Mouse (Mus musculus): ENCODE measurements around the gene Arrb1. TPM values are rescaled to one million over a fixed set of nuclear protein-coding genes. Genes with fewer than 3 reads are reported as not detected.

Gene Arrb1
- total RNA-seq, 2 experiments from 2014 or later, result 59.0 to 96.2 TPM

GRCm38 (mm10) chr7:99618264-99618663, 83.0 kb downstream of the Arrb1 start:
- peak; percentile 47; the same call in 1 of the 2 replicates for ATAC-seq (replicated peaks; ENCODE audit: low FRiP score, low TSS enrichment, poor library complexity, severe bottlenecking)

GRCm38 (mm10) chr7:99618860-99619259, 83.6 kb downstream of the Arrb1 start:
- no peak for ATAC-seq (replicated peaks; ENCODE audit: low FRiP score, low TSS enrichment, poor library complexity, severe bottlenecking)

DNA sequence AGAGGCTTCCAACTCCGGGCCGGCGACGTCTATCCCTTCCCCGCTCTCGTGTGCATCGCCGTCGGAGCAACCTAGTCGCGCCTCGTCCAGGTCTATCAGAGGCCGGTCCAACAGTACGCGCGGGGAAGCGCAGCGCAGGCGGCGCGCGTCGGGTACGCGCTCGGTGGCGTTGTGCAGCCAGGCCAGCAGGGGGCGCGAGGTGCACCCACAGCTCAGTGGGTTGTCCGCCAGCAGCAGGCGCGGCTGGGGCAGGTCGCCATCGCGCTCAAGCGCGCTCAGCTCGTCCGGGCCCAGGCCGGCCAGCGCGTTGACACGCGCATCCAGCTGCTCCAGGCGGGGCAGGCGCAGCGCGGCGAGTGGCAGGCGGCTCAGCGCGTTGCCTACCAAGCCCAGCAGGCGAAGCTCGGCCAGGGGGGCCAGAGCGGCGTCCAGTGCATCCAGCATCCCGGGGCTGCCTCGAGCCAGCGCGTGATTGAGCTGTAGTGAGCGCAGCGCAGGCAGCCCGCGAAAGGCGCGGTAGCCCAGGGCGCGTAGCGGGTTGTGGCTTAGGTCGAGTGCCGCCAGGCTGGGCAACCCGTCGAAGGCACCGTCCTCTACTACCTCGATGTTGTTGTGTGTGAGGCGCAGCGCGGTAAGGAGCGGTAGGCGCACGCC, 90.6 kb downstream of the Arrb1 start:
- peak; percentile 79 for ATAC-seq (replicated peaks; ENCODE audit: low FRiP score, low TSS enrichment, poor library complexity, severe bottlenecking)

- ATAC-seq (replicated peaks; ENCODE audit: low FRiP score, low TSS enrichment, poor library complexity, severe bottlenecking), result no peak
Measured at GRCm38 (mm10) chr7:99626376-99627270, 91.4 kb downstream of the Arrb1 start, which contains the start of gene Tpbgl. Gene Tpbgl (minus strand): TSS chr7:99627103.

DNA sequence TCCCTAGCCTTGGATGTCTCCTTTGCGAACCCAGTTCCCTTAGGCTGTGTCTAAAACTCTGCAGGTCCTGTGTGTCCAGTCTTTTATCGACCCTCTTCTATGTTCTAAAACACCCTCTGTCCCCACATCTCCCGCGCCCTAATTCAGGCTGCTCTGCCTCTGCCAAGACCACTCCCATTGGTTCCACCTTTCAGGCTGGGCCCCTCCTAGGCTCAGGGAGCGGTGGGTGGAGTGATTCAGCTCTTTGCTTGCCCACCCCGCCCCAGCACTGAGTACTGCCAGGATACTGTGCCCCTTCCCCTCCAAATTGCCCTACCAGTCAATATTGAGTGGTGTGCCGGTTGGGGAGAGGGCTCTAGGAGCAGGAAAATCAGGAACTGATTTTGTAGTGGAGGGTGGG, 92.1 kb downstream of the Arrb1 start:
- ATAC-seq (replicated peaks; ENCODE audit: low FRiP score, low TSS enrichment, poor library complexity, severe bottlenecking), result no peak

- 0 out of 2 replicates have a peak, but pooled peaks have one; percentile 41 for ATAC-seq (replicated peaks; ENCODE audit: low FRiP score, low TSS enrichment, poor library complexity, severe bottlenecking)
Measured at GRCm38 (mm10) chr7:99632286-99632685, 97.0 kb downstream of the Arrb1 start.

DNA sequence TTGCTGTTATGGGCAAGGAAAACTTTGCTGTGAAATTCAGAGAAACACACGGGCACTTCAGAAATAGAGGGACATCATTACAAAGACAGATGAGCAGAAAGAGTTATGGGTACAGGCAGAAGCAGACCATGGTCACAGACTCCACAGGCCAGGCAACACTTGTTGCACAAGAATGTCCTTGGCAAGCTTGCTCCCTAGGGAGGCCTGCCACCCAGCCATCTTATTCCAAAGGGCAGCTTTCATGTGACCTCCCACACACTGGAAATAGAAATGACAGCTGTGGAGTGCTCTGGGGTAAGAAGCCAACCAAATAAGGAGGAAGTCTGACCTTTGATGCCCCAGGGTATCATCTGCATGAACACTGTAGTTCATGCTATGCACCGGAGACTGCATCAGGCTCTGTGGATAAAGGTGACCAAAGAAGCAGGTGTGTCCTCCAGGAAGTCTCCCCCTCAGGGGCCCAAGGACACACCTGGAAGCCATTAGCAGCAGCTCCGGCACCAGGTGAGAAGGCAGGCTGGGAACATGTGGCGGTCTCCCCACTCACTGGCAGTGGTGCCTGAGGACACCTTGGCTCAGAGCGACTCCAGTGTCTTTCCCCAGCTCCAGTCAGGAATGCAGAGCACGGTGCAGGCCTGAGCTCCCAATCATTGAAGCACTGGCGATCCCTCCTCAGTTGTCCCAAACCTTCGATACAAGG, 98.8 kb downstream of the Arrb1 start:
- no peak for ATAC-seq (replicated peaks; ENCODE audit: low FRiP score, low TSS enrichment, poor library complexity, severe bottlenecking)

DNA sequence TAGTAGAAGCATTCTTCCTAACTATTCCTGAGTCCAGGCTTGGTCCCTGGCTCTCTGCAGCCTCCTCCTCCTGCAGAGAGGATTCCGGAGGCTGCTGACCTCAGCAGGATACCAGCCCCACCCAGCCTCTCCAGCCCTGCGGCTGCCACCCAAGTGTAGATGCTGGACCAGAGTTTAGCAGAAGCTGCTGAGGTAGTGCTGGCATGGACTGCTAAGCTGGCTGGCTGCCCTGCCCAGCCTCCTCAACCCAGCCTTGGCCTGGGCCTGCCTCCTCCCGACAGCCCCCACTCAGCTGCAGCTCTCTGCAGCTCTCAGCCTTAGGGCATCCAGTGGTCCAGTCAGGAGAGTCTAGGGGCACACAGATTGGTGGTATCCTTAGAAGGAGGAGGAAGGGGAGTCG, 106.0 kb downstream of the Arrb1 start:
- no peak for ATAC-seq (replicated peaks; ENCODE audit: low FRiP score, low TSS enrichment, poor library complexity, severe bottlenecking)

DNA sequence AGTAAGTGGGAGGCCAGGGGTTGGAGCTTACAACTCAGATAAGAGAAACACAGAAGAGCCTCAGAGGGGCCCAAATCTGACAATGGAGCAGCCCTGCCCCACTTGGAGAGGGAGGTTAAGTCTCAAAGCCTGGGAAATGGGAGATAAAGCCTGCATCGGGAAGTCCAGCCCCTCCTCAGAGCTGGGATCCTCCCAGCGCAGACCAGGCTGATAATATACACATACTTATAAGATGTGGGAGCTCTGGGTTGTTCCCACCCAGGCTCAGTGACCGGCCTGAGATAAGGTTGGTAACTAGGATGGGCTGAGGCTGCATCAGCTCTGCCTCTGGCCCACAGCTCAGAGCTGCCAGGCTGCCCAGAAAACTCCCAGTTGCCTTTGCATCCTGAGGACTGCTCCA, 106.8 kb downstream of the Arrb1 start:
- ATAC-seq (replicated peaks; ENCODE audit: low FRiP score, low TSS enrichment, poor library complexity, severe bottlenecking), result peak; percentile 30; the same call in 1 of the 2 replicates

DNA sequence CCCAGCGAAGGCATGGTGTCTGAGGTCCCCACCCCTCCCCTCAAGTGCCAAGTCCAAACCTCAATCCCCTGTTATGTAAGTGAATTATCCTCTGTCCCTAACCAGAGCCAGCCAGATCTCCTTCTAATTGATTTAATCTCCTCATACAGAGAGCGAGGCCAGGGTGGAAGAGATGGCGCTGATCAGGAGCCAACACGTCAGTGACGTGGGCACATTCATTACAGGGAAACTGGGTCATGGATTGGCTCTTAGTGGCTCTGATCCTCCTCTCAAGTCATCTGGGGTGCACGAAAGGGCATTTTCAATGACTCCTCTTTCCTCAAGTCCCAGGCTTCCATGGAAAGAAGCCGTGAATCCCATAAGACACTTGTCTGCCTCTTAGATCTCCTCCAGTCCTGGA, 109.4 kb downstream of the Arrb1 start:
- ATAC-seq (replicated peaks; ENCODE audit: low FRiP score, low TSS enrichment, poor library complexity, severe bottlenecking), result no peak

DNA sequence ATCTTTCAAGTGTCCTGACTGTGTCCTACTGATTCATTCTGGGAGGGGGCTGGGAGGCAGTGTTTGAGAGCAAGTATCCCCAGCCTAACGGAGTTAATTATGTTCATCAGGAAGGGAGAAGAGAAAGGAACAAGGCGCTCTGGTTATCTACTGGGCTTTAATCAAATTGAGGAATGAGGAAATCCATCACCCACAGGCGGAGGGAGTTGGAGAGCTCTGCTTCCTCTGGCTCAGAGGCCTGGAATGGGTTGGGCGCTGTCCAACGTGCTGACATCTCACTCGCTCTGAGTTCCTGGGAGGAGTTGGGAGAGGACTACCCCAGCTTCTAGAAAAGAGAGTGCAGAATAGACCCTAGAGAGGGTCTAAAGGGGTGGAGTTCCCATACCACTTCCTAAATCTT, 113.4 kb downstream of the Arrb1 start:
- ATAC-seq (replicated peaks; ENCODE audit: low FRiP score, low TSS enrichment, poor library complexity, severe bottlenecking), result no peak

GRCm38 (mm10) chr7:99649585-99649984, 114.3 kb downstream of the Arrb1 start:
- no peak for ATAC-seq (replicated peaks; ENCODE audit: low FRiP score, low TSS enrichment, poor library complexity, severe bottlenecking)

- no peak for ATAC-seq (replicated peaks; ENCODE audit: low FRiP score, low TSS enrichment, poor library complexity, severe bottlenecking)
Measured at GRCm38 (mm10) chr7:99654244-99654643, 119.0 kb downstream of the Arrb1 start.

Other genes with a start within 250 kb of the Arrb1 start
- not detected in 2 replicates for gene Serpinh1, start 182.2 kb upstream of the Arrb1 start, total RNA-seq (2014; fragmentation: Nextera tagmentation)
- not detected in 2 replicates for gene Serpinh1, start 182.2 kb upstream of the Arrb1 start, total RNA-seq (2017)
- gene Gdpd5, start 154.1 kb upstream of the Arrb1 start, total RNA-seq (2014; fragmentation: Nextera tagmentation), result 0.30 TPM in 1 of 2 replicates, not detected in the other
- 0.14 TPM in 1 of 2 replicates, not detected in the other for gene Gdpd5, start 154.1 kb upstream of the Arrb1 start, total RNA-seq (2017)
- gene Klhl35, start 69.5 kb upstream of the Arrb1 start, total RNA-seq (2014; fragmentation: Nextera tagmentation), result 2.1 TPM in 1 of 2 replicates, not detected in the other
- 0.65 TPM in 1 of 2 replicates, not detected in the other for gene Klhl35, start 69.5 kb upstream of the Arrb1 start, total RNA-seq (2017)
- gene Rps3, start 51.7 kb upstream of the Arrb1 start, total RNA-seq (2014; fragmentation: Nextera tagmentation), result 1,003 and 1,349 TPM in 2 replicates
- 1,982 and 2,496 TPM in 2 replicates for gene Rps3, start 51.7 kb upstream of the Arrb1 start, total RNA-seq (2017)
- 0.35 TPM in 1 of 2 replicates, not detected in the other for gene Tpbgl, start 91.6 kb downstream of the Arrb1 start, total RNA-seq (2014; fragmentation: Nextera tagmentation)
- 0.05 TPM in 1 of 2 replicates, not detected in the other for gene Tpbgl, start 91.6 kb downstream of the Arrb1 start, total RNA-seq (2017)
- gene Slco2b1, start 175.9 kb downstream of the Arrb1 start, total RNA-seq (2014; fragmentation: Nextera tagmentation), result 0.64 TPM in 1 of 2 replicates, not detected in the other
- 0.11 TPM in 1 of 2 replicates, not detected in the other for gene Slco2b1, start 175.9 kb downstream of the Arrb1 start, total RNA-seq (2017)
- not detected in 2 replicates for gene Olfr520, start 194.8 kb downstream of the Arrb1 start, total RNA-seq (2014; fragmentation: Nextera tagmentation)
- not detected in 2 replicates for gene Olfr520, start 194.8 kb downstream of the Arrb1 start, total RNA-seq (2017)
- not detected in 2 replicates for gene Olfr521, start 228.0 kb downstream of the Arrb1 start, total RNA-seq (2014; fragmentation: Nextera tagmentation)
- gene Olfr521, start 228.0 kb downstream of the Arrb1 start, total RNA-seq (2017), result not detected in 2 replicates